Mouse (Mus musculus) brain, embryonic 14.5 days (tissue): ENCODE measurements around the gene Gm20481. TPM values are rescaled to one million over a fixed set of nuclear protein-coding genes. Genes with fewer than 3 reads are reported as not detected.
"Not testable (repeated sequence)": the region's sequence is repeated elsewhere in the genome, so short reads cannot be mapped to it uniquely, and the experiment has no call there.

Source experiments
- DNase-seq: peaks from one replicate; pipeline ENCODE4 v3.0.0-alpha.2; 2011; ENCODE audit warnings: low read depth
- CTCF ChIP-seq: fragments of 200-500 bp; IDR thresholded peaks from 2 replicates; pipeline ENCODE4 v1.5.1; 2012; ENCODE audit warnings: inconsistent platforms, mild to moderate bottlenecking, moderate library complexity, borderline replicate concordance; ENCODE audit not compliant: insufficient read depth, insufficient read length; ENCODE audit errors: extremely low read depth
- POLR2A ChIP-seq: fragments of 200-500 bp; IDR thresholded peaks from 2 replicates; pipeline ENCODE4 v1.6.1; 2012; ENCODE audit warnings: mild to moderate bottlenecking, inconsistent platforms, borderline replicate concordance; ENCODE audit not compliant: poor library complexity, insufficient read depth, insufficient read length, severe bottlenecking; ENCODE audit errors: extremely low read depth
- polyA plus RNA-seq: library from polyadenylated mRNA; depleted of rRNA; stranded (reverse); fragments of >200 nt; gene quantifications from 2 replicates; pipeline ENCODE4 v1.2.3, GENCODE M21; 2012

The Gm20481 gene
- polyA plus RNA-seq, 1 experiment, result not detected

- peak; percentile 54; the same call in 1 of the 2 replicates for TF ChIP-seq CTCF
- TF ChIP-seq POLR2A, result no peak
- DNase-seq, result peak; percentile 61
Measured at GRCm38 (mm10) chr17:34984218-34984617, 14.5 kb downstream of the Gm20481 start.

DNA sequence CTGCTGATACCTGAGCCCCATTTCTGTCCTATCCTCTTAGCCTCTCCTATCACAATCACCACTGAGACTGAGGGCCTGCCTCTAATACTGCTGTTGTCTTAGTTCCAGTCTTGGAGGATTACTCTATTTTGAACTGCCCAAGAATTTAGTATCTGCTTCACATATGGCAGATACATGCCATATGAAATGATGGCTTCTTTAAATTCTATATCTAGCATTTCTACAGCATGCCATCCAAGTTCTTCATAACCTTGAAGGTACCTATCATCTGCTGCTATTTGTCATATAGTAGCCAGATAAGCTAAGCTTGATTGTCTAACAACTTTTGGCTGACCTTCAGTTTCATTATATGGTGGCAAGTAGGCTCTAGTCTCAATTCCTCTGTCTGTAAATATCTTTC is 25.0 kb downstream of the Gm20481 start:
- TF ChIP-seq CTCF, result no peak
- TF ChIP-seq POLR2A, result no peak
- no peak for DNase-seq

DNA sequence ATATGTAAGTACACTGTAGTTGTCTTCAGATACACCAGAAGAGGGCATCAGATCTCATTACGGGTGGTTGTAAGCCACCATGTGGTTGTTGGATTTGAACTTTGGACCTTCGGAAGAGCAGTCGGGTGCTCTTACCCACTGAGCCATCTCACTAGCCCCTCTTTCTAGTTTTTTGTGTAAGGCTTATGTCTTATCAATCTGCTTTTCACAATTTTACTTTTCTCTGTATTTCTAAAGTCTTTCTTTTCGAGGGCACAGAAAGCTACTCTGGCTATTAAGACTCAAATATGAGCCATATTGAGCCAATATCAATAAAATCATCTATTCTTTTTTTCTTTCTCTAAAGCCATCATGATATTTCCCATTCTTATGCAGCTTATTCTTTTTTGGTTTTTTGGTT is 25.5 kb downstream of the Gm20481 start:
- not testable (repeated sequence) for DNase-seq

DNA sequence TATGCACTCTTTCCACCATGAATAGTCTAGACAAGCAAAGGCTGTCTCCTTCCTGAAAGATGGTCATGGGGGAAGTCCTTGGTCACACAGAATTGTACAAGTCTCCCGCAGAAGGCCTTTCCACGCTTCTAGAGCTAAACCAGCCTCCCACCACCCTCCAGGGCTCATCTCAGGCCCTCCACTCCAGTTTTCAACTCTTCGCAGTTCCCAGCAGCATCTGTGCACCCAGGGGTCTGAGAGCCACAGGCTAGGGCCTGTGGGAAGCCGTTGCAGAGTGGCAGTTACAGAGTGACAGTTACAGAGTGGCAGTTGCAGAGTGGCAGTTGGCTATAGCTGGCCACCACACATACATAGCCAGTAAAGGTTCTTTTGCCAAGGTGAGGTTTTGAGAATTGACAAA is 26.2 kb downstream of the Gm20481 start:
- not testable (repeated sequence) for DNase-seq

- no peak for TF ChIP-seq CTCF
- no peak for TF ChIP-seq POLR2A
- DNase-seq, result no peak
Measured at GRCm38 (mm10) chr17:34996411-34997141, 26.9 kb downstream of the Gm20481 start.

DNA sequence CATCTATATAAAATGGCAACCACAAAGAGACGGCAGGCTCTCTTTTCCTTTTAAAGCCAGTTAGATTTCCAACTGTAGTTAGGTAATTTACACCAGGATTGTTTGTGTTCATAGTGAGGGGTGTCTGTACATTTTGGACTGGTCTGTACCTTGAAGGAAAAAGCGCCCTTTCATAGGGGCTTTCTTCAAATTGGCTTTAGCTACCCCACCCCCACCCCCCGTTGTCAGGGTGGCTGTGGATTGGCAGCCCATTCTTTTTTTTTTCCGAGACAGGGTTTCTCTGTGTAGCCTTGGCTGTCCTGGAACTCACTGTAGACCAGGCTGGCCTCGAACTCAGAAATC is 27.4 kb downstream of the Gm20481 start:
- DNase-seq, result no peak
- no peak for TF ChIP-seq CTCF
- TF ChIP-seq POLR2A, result no peak

DNA sequence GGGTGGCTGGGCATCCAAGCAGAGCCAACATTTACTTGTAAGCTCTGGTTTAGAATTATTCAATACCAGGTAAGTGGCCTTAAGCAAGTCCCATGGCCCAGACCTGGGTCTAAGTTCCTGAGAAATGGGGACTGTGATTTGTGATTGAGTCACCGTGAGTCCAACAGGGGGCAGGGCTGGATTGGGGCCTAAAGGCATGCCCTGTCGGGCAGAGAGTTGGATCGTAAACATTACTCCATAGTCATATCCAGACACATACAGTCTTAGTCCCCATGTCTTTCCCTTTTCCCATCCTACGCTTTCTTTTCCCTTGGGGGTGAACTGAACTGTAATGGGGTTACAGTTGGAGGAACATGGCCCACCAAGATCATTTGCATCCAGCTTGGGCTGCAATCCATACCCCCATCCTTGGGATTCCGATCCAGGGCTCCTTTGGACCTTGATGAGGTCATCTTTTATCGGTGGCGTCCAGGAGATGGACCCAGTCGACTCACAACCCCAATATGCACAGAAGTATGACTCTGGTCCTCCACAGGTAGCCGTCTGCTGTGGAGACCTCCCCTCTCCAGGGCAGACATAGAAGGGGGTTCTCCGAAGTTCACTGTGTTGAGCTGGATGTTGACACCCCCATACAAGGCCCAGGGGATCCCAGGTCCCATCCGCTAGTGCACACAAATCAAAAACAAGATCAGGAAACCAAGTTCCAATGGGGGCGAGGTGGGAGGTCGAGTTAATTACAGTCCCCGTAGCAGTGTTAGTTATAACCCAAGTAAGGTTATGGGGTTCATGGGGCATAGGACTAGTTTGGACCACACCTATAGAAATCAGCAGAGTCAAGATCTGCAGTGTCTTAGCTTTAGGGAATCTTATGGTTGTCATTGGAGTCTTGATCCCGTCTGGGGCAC is 29.1 kb downstream of the Gm20481 start:
- TF ChIP-seq POLR2A (no peak), CTCF (no peak)
- no peak for DNase-seq

GRCm38 (mm10) chr17:34999871-35000716 is 30.4 kb downstream of the Gm20481 start:
- peak; percentile 31 for DNase-seq

DNA sequence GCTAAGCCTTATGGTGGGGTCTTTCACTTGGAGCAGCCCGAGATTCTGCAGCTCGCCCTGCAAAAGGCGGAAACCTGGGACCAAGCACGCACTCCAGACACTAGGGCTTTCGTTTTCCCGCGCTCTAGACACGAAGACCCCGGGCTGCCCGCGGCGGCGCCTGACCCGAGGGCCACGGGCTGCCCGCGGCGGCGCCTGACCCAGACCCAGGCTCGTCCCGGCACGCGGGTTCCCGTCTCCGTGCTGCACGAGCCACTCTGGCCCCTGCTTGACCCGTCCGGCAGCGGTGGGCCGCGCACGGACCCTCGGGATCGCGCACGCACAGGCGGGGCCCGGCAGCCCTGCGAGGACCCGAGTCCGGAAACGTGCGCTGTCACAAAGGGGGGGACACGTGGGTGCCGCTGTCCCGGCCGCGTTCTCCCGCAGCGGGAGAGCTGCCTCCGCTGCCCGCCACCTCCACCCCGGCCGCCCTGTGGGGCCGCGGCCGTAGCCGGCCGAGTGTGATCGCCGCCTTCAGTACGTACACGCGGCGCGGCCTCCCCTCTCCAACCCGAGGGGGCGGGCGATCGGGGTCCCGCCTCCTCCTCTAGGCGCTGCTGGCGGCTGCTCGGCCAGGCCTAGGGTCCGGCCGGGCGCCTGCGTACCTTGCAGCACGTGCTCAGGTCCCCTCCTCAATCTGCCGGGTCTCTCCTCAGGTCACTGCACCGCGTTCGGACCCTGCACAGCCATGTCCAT is 31.2 kb downstream of the Gm20481 start, which contains the start of gene Vars:
Vars (plus strand) TSS at position 271 of the 735 bp plus-strand sequence.
- TF ChIP-seq CTCF (no peak), POLR2A (peak; percentile 78; the same call in 1 of the 2 replicates)

GRCm38 (mm10) chr17:35001452-35002152 is 31.9 kb downstream of the Gm20481 start:
- peak; percentile 53 for DNase-seq
- TF ChIP-seq CTCF (no peak), POLR2A (no peak)

More for the DNA sequence above, 31.2 kb downstream of the Gm20481 start, which contains the start of gene Vars:
- DNase-seq, result peak; percentile 93
